Mouse (Mus musculus) erythroblast, embryonic 14.5 days (primary cell): ENCODE data around the gene Sh2b2. TPM values are rescaled to one million over a fixed set of nuclear protein-coding genes. Genes with fewer than 3 reads are reported as not detected.

Experiments used
- H3K27me3 ChIP-seq: 2 replicates; pipeline ENCODE4 v1.6.1; 2012; ENCODE audit warnings: inconsistent platforms; ENCODE audit not compliant: control insufficient read depth
- H3K36me3 ChIP-seq: 2 replicates; pipeline ENCODE4 v1.6.1; 2012; ENCODE audit warnings: mild to moderate bottlenecking, inconsistent platforms; ENCODE audit not compliant: control insufficient read depth
- H3K4me1 ChIP-seq: 2 replicates; pipeline ENCODE4 v1.6.1; 2012; ENCODE audit warnings: inconsistent platforms; ENCODE audit not compliant: control insufficient read depth
- H3K4me3 ChIP-seq: replicated peaks from 2 replicates; pipeline ENCODE3; 2012; ENCODE audit warnings: moderate library complexity, mild to moderate bottlenecking, inconsistent platforms
- H3K9me3 ChIP-seq: 2 replicates; pipeline ENCODE4 v1.6.1; 2012; ENCODE audit warnings: low read length, inconsistent platforms, mixed read lengths; ENCODE audit not compliant: control insufficient read depth
- GATA1 ChIP-seq: IDR thresholded peaks from 2 replicates; pipeline ENCODE4 v1.6.1; 2012; ENCODE audit warnings: low read length, inconsistent platforms, mixed read lengths
- TAL1 ChIP-seq: IDR thresholded peaks from 3 replicates; pipeline ENCODE4 v1.6.1; 2012; ENCODE audit warnings: low read length, inconsistent platforms, mixed read lengths
- polyA plus RNA-seq: library from polyadenylated mRNA; stranded (reverse); fragments of >175 nt; gene quantifications from 2 replicates; pipeline ENCODE4 v1.2.3, GENCODE M21; 2012

Sh2b2 gene
- polyA plus RNA-seq, 1 experiment, result 0.03 TPM

DNA sequence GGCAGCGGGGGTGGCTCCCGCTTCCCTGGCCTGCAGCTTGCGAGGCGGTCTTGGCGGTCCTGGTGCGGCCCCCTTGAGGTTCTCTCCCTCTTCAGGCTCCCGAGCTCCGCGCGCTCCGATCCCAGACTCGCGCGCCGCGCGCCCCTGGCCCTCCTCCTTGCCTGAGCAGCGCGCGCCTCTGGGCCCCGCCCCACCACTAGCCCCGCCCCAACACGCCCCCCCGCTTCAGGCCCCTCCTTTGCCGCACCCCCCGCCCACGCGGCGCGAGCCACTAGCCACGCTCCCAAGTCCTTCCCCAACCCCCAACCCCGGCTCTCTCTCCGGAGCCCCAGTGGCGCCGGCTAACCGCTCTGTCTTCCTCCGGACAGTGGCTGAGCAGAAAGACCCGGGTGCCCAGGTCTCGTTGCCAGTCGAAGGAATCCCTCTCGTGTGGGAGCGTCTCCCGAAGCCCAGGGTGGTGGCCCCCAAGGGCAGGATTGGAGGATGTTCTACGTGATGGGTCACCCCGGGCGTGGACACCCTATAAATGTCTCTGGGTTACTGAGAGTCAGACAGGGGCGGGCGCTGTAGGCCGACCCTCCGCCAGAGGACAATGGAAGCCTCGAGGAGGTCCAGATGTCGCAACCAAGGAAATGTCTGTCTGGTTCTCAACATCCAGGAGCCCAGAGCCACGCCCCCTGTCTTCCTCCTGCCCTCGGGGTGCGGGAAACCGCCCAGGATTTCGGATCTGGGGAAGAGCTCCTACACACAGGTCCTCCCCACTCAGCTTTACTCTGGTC lies 1.4 kb downstream of the Sh2b2 start:
- H3K4me3 ChIP-seq, result peak overlapping the region; percentile 54
- H3K27me3 ChIP-seq, result peaks cover 37% of the 10 kb centered on the region
- H3K36me3 ChIP-seq, result no peaks in the 10 kb centered on the region
- peaks cover 10% of the 10 kb centered on the region for H3K4me1 ChIP-seq
- TF ChIP-seq TAL1 (no peak), GATA1 (no peak)
- no peaks in the 10 kb centered on the region for H3K9me3 ChIP-seq

DNA sequence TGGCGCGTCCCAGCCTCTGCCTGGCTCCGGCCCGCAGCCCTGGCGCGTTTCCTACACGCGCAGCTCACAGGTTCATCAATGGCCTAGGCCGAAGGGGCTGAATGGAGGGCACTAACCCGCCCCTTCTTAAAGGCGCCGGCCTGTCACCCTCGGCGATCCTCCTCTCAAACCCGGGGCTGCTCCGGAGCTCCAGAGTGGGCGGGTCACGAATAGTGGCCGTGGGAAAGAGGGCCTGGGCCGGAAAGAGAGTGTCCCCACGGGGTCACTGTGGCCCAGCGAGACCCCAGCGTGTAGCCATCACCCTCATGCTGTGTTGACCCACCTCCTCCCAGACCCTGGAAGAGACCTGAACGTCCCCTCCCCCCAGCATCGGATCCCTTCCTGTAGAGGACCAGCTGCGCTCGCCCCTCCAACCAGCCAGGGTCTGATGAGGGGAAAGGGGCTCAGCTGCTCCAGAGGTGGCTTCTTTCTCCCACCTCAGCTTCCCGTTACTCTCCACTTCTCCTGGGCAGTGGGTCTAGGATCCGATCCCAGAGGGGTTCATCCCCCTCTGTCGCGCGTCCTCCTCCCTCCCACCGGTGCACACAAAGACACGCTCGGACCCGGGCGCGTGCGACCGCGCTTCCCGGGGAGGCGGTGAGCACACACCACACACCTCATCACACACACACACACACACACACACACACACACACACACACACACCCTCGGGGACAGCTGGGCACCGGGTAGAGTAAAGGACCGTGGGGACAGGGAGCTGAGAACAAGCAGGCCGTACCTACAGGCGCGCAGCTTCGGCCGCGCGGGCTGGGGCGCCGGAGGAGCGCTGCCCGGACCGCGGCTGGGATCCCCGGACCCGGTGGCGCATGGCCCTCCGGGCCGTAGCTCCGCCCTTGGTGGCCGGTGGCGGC lies 2.2 kb downstream of the Sh2b2 start:
- Histone ChIP-seq H3K36me3 (no peaks in the 10 kb centered on the region), H3K27me3 (peaks cover 37% of the 10 kb centered on the region), H3K4me1 (peaks cover 10% of the 10 kb centered on the region), H3K9me3 (no peaks in the 10 kb centered on the region), H3K4me3 (peak overlapping the region; percentile 54)
- TF ChIP-seq TAL1, result no peak
- TF ChIP-seq GATA1, result no peak

DNA sequence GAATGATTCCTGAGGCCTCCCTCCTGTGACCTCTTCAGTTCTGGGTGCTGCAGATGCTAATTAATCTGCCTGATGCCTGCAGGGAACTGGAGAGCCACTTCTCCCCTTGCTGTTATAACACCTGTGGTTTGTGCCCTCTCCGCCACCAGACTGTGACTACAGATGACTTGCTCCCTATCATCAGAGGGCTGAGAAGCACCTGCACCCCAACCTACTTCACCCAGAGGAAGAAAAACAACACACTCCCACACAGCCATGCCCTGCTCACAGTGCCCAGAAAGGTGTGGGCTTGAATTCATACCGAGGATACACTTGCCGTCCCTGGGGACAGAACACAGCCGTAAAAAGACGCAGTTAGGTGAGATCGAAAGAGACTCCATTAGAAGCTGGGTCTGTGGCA lies 5.2 kb downstream of the Sh2b2 start:
- TF ChIP-seq TAL1, result no peak
- TF ChIP-seq GATA1, result no peak
- no peaks in the 10 kb centered on the region for H3K36me3 ChIP-seq
- H3K4me1 ChIP-seq, result peaks cover 10% of the 10 kb centered on the region
- no peak overlapping the region for H3K4me3 ChIP-seq
- peaks cover 53% of the 10 kb centered on the region for H3K27me3 ChIP-seq
- H3K9me3 ChIP-seq, result no peaks in the 10 kb centered on the region

- peaks cover 48% of the 10 kb centered on the region for H3K27me3 ChIP-seq
- H3K9me3 ChIP-seq, result no peaks in the 10 kb centered on the region
- peaks cover 10% of the 10 kb centered on the region for H3K4me1 ChIP-seq
- H3K36me3 ChIP-seq, result no peaks in the 10 kb centered on the region
- TF ChIP-seq GATA1 (no peak), TAL1 (no peak)
- no peak overlapping the region for H3K4me3 ChIP-seq
Observed at GRCm38 (mm10) chr5:136240381-136240780, 6.0 kb downstream of the Sh2b2 start.

GRCm38 (mm10) chr5:136237607-136238006 lies 8.7 kb downstream of the Sh2b2 start:
- Histone ChIP-seq H3K9me3 (no peaks in the 10 kb centered on the region), H3K36me3 (no peaks in the 10 kb centered on the region), H3K4me1 (peaks cover 3% of the 10 kb centered on the region; the same call in 1 of the 2 replicates), H3K27me3 (peaks cover 22% of the 10 kb centered on the region), H3K4me3 (no peak overlapping the region)
- TF ChIP-seq GATA1, result no peak
- no peak for TF ChIP-seq TAL1

DNA sequence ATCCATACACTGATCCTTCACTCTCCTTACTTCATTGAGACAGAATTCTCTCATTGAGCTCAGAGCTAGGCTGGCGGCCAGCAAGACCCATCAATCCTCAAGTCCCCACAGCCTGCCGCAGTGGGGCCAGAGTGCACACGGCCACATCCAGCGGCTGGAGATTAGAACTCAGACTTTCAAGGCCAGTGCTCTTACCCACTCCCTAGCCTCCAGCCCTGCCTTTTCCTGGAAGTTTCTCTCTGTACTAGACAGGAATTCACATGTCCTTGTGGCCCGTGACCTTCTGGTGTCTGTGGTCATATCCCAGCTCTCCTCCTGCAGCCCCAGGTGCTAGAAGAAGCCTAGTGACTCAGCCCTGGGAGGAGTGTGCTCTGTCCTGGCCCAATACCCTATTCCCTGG lies 9.7 kb downstream of the Sh2b2 start:
- H3K9me3 ChIP-seq, result no peaks in the 10 kb centered on the region
- H3K36me3 ChIP-seq, result no peaks in the 10 kb centered on the region
- no peak overlapping the region for H3K4me3 ChIP-seq
- H3K4me1 ChIP-seq, result peaks cover 3% of the 10 kb centered on the region; the same call in 1 of the 2 replicates
- H3K27me3 ChIP-seq, result peaks cover 26% of the 10 kb centered on the region
- no peak for TF ChIP-seq GATA1
- no peak for TF ChIP-seq TAL1

GRCm38 (mm10) chr5:136230348-136231035 lies 15.9 kb downstream of the Sh2b2 start:
- Histone ChIP-seq H3K27me3 (peaks cover 8% of the 10 kb centered on the region), H3K4me3 (no peak overlapping the region), H3K4me1 (no peaks in the 10 kb centered on the region), H3K36me3 (no peaks in the 10 kb centered on the region), H3K9me3 (no peaks in the 10 kb centered on the region)
- TF ChIP-seq GATA1, result no peak
- no peak for TF ChIP-seq TAL1

DNA sequence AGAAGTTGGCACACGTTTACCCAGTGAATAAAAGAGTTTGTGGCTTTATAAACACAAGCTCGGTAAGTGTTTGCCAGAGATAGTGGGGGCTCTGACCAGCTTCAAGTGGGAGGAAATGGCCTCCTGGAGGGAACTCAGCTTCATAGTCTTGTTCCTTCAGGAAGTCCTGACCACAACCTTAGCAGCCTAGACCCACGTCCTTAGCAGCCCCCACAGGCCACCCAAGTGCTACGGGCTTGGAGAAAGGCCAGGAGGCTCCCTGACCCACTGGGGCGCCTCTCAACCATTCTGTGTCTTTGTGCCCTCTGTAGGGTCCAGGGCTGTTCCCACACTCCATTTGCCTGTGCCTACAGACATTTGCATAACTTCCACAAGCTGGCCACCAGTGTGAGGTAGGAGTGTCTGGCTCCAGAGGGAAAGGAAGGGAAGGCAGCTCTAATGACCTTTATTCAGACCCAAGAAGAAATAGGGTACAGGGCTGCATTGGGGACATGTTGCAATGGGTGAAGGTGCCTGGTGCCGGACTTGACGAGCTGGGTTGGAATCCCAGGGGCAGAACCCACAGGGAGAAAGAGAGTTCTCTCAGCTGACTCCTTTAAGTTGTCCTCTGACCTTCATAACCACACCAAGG lies 20.0 kb downstream of the Sh2b2 start:
- peaks cover 2% of the 10 kb centered on the region; the same call in 1 of the 2 replicates for H3K36me3 ChIP-seq

More for the DNA sequence above, 20.0 kb downstream of the Sh2b2 start:
- Histone ChIP-seq H3K27me3 (peaks cover under 1% of the 10 kb centered on the region; the same call in 1 of the 2 replicates), H3K4me3 (no peak overlapping the region), H3K4me1 (no peaks in the 10 kb centered on the region), H3K9me3 (no peaks in the 10 kb centered on the region; the same call in 1 of the 2 replicates)
- TF ChIP-seq TAL1 (no peak), GATA1 (no peak)
